Mouse (Mus musculus) v-Abl transformed pro-B cells (cell line): ENCODE measurements around the gene B3gnt7.

ENCODE experiments used
- in situ Hi-C, 2 experiments: fragments of 400-800 bp; cut with MboI; formaldehyde crosslinking; loops; one replicate each; pipeline ENCODE4 v1.15.1; 2025; ENCODE audit not compliant: unreplicated experiment in 2 of 2

Gene B3gnt7

GRCm38 (mm10) chr1:86302532-86302931 lies at the start of gene B3gnt7:
TSS of gene B3gnt7 (plus strand) at chr1:86302832.
- in situ Hi-C loops, result loop anchor here (5.0 to 10.0 kb wide), 4 partner anchors 40 to 118 kb away; no protein-coding TSS in a partner anchor

GRCm38 (mm10) chr1:86253410-86253809 lies 49.2 kb upstream of the B3gnt7 start:
- in situ Hi-C loops, result no loop called here

- in situ Hi-C loops, result no loop called here
Measured at GRCm38 (mm10) chr1:86256311-86256710, 46.3 kb upstream of the B3gnt7 start.

- in situ Hi-C loops, result no loop called here
Measured at GRCm38 (mm10) chr1:86257228-86257627, 45.4 kb upstream of the B3gnt7 start.

GRCm38 (mm10) chr1:86258171-86258824 lies 44.3 kb upstream of the B3gnt7 start:
- in situ Hi-C loops, result no loop called here

GRCm38 (mm10) chr1:86263564-86264339 lies 38.9 kb upstream of the B3gnt7 start:
- in situ Hi-C loops, result loop anchor here in 1 of 2 experiments (5.0 kb wide), 2 partner anchors 39 to 46 kb away; partner anchors contain the start of gene B3gnt7

GRCm38 (mm10) chr1:86265060-86265459 lies 37.6 kb upstream of the B3gnt7 start:
- in situ Hi-C loops, result no loop called here

GRCm38 (mm10) chr1:86268492-86269189 lies 34.0 kb upstream of the B3gnt7 start:
- in situ Hi-C loops, result no loop called here

- in situ Hi-C loops, result no loop called here
Measured at GRCm38 (mm10) chr1:86269190-86269508, 33.5 kb upstream of the B3gnt7 start.

- in situ Hi-C loops, result no loop called here
Measured at GRCm38 (mm10) chr1:86271707-86272106, 30.9 kb upstream of the B3gnt7 start.

GRCm38 (mm10) chr1:86277055-86277454 lies 25.6 kb upstream of the B3gnt7 start:
- in situ Hi-C loops, result no loop called here

- in situ Hi-C loops, result no loop called here
Measured at GRCm38 (mm10) chr1:86281781-86282536, 20.7 kb upstream of the B3gnt7 start.

- in situ Hi-C loops, result no loop called here
Measured at GRCm38 (mm10) chr1:86284101-86284500, 18.5 kb upstream of the B3gnt7 start.

GRCm38 (mm10) chr1:86285295-86285694 lies 17.3 kb upstream of the B3gnt7 start:
- in situ Hi-C loops, result no loop called here

GRCm38 (mm10) chr1:86287473-86287872 lies 15.2 kb upstream of the B3gnt7 start:
- in situ Hi-C loops, result no loop called here

- in situ Hi-C loops, result no loop called here
Measured at GRCm38 (mm10) chr1:86290452-86290851, 12.2 kb upstream of the B3gnt7 start.

GRCm38 (mm10) chr1:86293091-86293490 lies 9.5 kb upstream of the B3gnt7 start:
- in situ Hi-C loops, result no loop called here

- in situ Hi-C loops, result no loop called here
Measured at GRCm38 (mm10) chr1:86293868-86294267, 8.8 kb upstream of the B3gnt7 start.

GRCm38 (mm10) chr1:86294472-86294871 lies 8.2 kb upstream of the B3gnt7 start:
- in situ Hi-C loops, result no loop called here

- in situ Hi-C loops, result loop anchor here (5.0 to 10.0 kb wide), 4 partner anchors 38 to 115 kb away; no protein-coding TSS in a partner anchor
Measured at GRCm38 (mm10) chr1:86300093-86300492, 2.5 kb upstream of the B3gnt7 start.

- in situ Hi-C loops, result loop anchor here (5.0 to 10.0 kb wide), 4 partner anchors 38 to 116 kb away; no protein-coding TSS in a partner anchor
Measured at GRCm38 (mm10) chr1:86300731-86301130, 1.9 kb upstream of the B3gnt7 start.
